Mouse (Mus musculus): ENCODE results near the gene Ncf4. TPM values are rescaled to one million over a fixed set of nuclear protein-coding genes. Genes with fewer than 3 reads are reported as not detected.

Gene Ncf4
- total RNA-seq, 2 experiments from 2014 or later, result 3.3 to 3.6 TPM

DNA sequence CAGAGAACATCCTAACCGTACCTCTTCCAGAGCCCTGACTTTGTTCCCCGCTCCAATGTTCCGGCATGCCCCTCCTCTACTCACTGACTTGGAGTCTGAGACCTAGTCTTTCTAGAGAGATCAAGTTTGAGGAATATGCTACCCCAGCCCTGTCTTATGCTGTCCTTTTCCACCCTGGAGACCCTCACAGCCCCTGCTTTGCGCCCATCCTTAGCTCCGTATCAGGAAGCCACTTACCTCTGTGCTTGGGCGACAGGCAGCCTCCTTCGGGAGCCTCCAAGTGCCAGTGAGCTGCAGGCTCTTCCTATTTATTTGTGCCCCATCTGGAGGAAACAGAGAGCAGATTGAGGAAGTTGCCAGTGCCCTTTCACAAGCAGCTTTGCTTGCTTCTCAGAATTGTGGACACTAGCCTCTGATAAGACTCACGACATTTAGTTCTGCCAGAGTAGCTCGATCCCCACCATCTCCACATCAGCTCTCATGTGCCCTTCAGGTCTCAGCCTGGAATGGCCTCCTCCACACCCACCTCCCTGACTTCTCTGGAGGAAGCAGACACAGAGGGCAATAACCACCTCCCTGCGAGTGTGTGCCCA, 60.8 kb downstream of the Ncf4 start, which contains the start of gene Csf2rb2:
Gene Csf2rb2 (minus strand): TSS at position 381 of the 593 bp plus-strand sequence.
- DNase-seq (ENCODE audit: low spot score in 2 of 2), result no peak

DNA sequence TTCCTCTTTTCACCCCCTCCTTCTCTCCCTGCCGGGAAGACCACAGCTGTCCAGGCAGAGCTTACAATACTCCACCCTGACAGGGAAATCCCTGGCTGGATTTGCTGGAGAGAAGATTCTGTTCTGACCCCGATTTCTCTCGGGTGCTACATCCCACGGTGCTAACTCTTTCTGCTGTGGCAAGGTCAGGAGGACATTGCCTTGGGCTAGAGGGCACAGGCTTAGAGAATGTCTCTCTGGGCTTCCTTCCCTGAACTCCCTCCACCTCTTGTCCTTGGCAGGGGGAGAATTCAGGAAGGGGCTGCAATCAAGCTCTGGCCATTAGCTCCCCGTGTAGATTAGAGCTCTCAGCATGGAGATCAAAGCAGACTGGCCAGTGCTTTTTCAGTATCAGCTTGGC, 65.3 kb downstream of the Ncf4 start:
- no peak for DNase-seq (ENCODE audit: low spot score in 2 of 2)

DNA sequence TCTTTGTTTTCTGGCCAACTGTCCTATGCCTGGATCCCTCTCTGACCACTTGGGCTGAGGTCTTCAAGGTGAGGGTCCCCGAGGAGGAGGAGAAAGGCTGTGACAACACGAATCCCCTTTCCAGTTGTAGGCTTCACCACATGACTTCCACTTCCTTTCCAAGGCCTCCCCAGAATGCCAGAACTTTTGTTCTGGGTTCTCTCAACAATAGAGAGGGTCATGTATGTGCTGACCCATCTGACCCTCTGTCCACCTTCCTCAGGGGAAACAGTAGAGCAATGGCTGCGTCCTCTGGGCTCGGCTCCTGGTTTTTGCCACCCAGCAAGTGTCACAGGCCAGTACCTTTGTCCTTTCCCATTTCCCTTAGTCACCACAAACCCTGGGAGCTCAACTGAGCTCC, 66.4 kb downstream of the Ncf4 start:
- no peak for DNase-seq (ENCODE audit: low spot score in 2 of 2)

Small RNA genes within 50 kb of the gene (microRNA-seq; reads per million reads assigned to microRNA genes)
- gene Mir7676-1 (ENCODE audit: borderline number of aligned reads in 2 of 2), result 0 reads per million in 2 experiments

Other genes with a start within 250 kb of the Ncf4 start
- gene Cacng2, start 124.8 kb upstream of the Ncf4 start, total RNA-seq (2021), result under 1 TPM; 0.29 to 0.40 TPM
- gene Ift27, start 70.7 kb upstream of the Ncf4 start, total RNA-seq (2021), result 10 to 100 TPM; 13.2 to 14.8 TPM
- 1 to 10 TPM in 1 of 2 experiments, not detected in 1; 1.7 TPM for gene Pvalb, start 38.4 kb upstream of the Ncf4 start, total RNA-seq (2021)
- 1 to 10 TPM in 1 of 2 experiments, under 1 TPM in 1; 0.73 to 1.5 TPM for gene Csf2rb2, start 60.9 kb downstream of the Ncf4 start, total RNA-seq (2021)
- gene Csf2rb, start 81.0 kb downstream of the Ncf4 start, total RNA-seq (2021), result 1 to 10 TPM; 5.6 to 8.4 TPM
- gene Tex33, start 151.1 kb downstream of the Ncf4 start, total RNA-seq (2021), result not detected
- 100 to 1,000 TPM; 207 to 261 TPM for gene Tst, start 161.1 kb downstream of the Ncf4 start, total RNA-seq (2021)
- 10 to 100 TPM; 38.7 to 48.5 TPM for gene Mpst, start 161.6 kb downstream of the Ncf4 start, total RNA-seq (2021)
- 10 to 100 TPM; 80.4 to 83.4 TPM for gene Kctd17, start 183.8 kb downstream of the Ncf4 start, total RNA-seq (2021)
- gene Tmprss6, start 223.8 kb downstream of the Ncf4 start, total RNA-seq (2021), result 1 to 10 TPM in 1 of 2 experiments, under 1 TPM in 1; 0.54 to 2.4 TPM